Mouse (Mus musculus) E14TG2a.4 (cell line): Measurements from ENCODE around the gene Ppm1h.

ENCODE experiments used
- H3K27me3 ChIP-seq: 2 replicates; pipeline ENCODE4 v1.6.1; 2014; ENCODE audit warnings: low read length, control low read depth; ENCODE audit not compliant: insufficient read depth
- H3K36me3 ChIP-seq: 2 replicates; pipeline ENCODE4 v1.6.1; 2014; ENCODE audit warnings: low read length, control low read depth; ENCODE audit not compliant: insufficient read depth
- H3K4me1 ChIP-seq: replicated peaks from 2 replicates; pipeline ENCODE4 v1.6.1; 2014; ENCODE audit warnings: low read depth, low read length, control low read depth
- H3K4me3 ChIP-seq: replicated peaks from 2 replicates; pipeline ENCODE4 v1.5.1; 2014; ENCODE audit warnings: mild to moderate bottlenecking, low read length
- H3K9me3 ChIP-seq: 2 replicates; pipeline ENCODE4 v1.6.1; 2014; ENCODE audit warnings: low read length, control low read depth
- CTCF ChIP-seq: conservative IDR thresholded peaks from 2 replicates; pipeline ENCODE4 v1.5.1; 2014; ENCODE audit warnings: low read length
- NANOG ChIP-seq: IDR thresholded peaks from 2 replicates; pipeline ENCODE4 v1.6.1; 2014; ENCODE audit warnings: borderline replicate concordance, low read length, mixed read lengths
- POU5F1 ChIP-seq: IDR thresholded peaks from 2 replicates; pipeline ENCODE4 v1.6.1; 2014; ENCODE audit warnings: low read length, borderline replicate concordance

The Ppm1h gene

DNA sequence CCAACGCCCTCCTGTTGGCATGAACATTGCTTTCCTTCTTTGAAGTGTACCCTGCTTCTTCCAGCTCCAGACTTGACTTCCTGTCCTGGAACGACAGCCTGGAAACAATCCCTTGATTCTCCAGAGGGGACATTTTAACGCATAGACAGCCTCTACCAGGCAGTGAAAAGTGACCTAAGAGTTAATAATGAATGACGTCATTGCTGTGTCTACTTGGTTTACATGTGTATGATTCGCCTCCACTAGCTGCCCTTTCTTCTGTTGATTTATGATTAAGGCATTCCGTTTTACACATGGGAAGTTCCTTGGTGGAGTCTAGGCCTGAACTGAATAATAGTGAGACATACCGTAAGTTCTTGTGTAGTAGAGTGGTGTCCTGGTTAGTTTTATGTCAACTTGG lies 287.9 kb downstream of the Ppm1h start:
- TF ChIP-seq CTCF = no peak
- no peak for TF ChIP-seq POU5F1
- no peak for TF ChIP-seq NANOG
- H3K9me3 ChIP-seq = peaks cover 13% of the 10 kb centered on the region; the same call in 1 of the 2 replicates
- peaks cover 25% of the 10 kb centered on the region for H3K27me3 ChIP-seq
- H3K4me3 ChIP-seq = no peak overlapping the region
- peaks cover 29% of the 10 kb centered on the region for H3K4me1 ChIP-seq
- no peaks in the 10 kb centered on the region for H3K36me3 ChIP-seq

- H3K9me3 ChIP-seq = peaks cover 8% of the 10 kb centered on the region; the same call in 1 of the 2 replicates
- no peaks in the 10 kb centered on the region for H3K36me3 ChIP-seq
- H3K4me3 ChIP-seq = no peak overlapping the region
- H3K27me3 ChIP-seq = peaks cover 2% of the 10 kb centered on the region; the same call in 1 of the 2 replicates
- H3K4me1 ChIP-seq = no peaks in the 10 kb centered on the region
- TF ChIP-seq CTCF = no peak
- TF ChIP-seq POU5F1 = no peak
- TF ChIP-seq NANOG = no peak
These were observed 291.6 kb downstream of the Ppm1h start for GRCm38 (mm10) chr10:122970188-122970587.

DNA sequence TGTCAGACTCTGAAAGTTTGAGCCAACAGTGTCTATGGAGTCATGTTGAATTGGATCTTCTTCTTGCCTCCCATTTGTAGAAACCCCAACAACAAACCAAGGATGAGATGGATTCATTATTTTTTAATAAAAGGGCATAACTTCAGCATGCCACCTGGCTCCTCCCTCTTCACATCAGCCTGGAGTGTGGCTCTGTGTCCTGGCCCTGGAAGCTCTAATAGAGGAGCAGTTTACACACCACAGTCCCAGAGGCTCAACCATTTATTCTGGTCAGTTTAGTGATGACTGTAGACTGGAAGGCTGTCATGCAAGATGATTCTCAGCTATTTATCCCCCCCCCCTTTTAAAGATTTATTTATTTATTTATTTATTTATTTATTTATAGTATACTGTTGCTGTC lies 294.7 kb downstream of the Ppm1h start:
- H3K4me3 ChIP-seq = no peak overlapping the region
- no peaks in the 10 kb centered on the region for H3K36me3 ChIP-seq
- TF ChIP-seq CTCF (no peak), POU5F1 (no peak), NANOG (no peak)
- peaks cover 2% of the 10 kb centered on the region; the same call in 1 of the 2 replicates for H3K27me3 ChIP-seq
- no peaks in the 10 kb centered on the region for H3K4me1 ChIP-seq
- no peaks in the 10 kb centered on the region for H3K9me3 ChIP-seq

- TF ChIP-seq CTCF (no peak), POU5F1 (no peak), NANOG (no peak)
- peaks cover 5% of the 10 kb centered on the region; the same call in 1 of the 2 replicates for H3K4me1 ChIP-seq
- no peaks in the 10 kb centered on the region for H3K9me3 ChIP-seq
- no peak overlapping the region for H3K4me3 ChIP-seq
- H3K27me3 ChIP-seq = peaks cover 2% of the 10 kb centered on the region; the same call in 1 of the 2 replicates
- H3K36me3 ChIP-seq = no peaks in the 10 kb centered on the region
These were observed 297.5 kb downstream of the Ppm1h start for GRCm38 (mm10) chr10:122976038-122976437.

- Histone ChIP-seq H3K36me3 (0 out of 2 replicates have a peak, but pooled peaks cover 5% of the 10 kb centered on the region), H3K27me3 (no peaks in the 10 kb centered on the region), H3K4me3 (no peak overlapping the region), H3K9me3 (no peaks in the 10 kb centered on the region), H3K4me1 (peaks cover 25% of the 10 kb centered on the region)
- TF ChIP-seq POU5F1 (no peak), NANOG (no peak), CTCF (no peak)
These were observed 300.8 kb downstream of the Ppm1h start for GRCm38 (mm10) chr10:122979356-122979755.

DNA sequence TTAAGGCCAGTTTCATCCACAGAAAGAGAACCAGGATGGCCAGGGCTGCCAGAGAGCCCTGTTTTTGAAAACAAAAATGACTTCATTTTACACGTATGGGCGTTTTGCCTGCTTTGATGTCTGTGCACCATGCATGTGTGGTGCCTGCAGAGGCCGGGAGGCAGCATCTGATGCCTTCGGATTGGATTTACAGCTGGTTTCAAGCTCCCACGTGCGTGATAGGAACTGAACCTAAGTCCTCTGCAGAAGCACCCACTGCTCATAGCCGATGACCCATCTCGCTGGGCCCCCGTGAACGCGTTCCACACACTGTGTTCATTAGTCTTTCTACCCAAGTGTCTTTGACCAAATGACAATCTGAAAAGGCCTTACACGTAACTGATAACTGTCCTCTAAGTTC lies 301.6 kb downstream of the Ppm1h start:
- peaks cover 30% of the 10 kb centered on the region for H3K4me1 ChIP-seq
- TF ChIP-seq CTCF = no peak
- TF ChIP-seq NANOG = no peak
- TF ChIP-seq POU5F1 = no peak
- 0 out of 2 replicates have a peak, but pooled peaks cover 5% of the 10 kb centered on the region for H3K36me3 ChIP-seq
- no peak overlapping the region for H3K4me3 ChIP-seq
- no peaks in the 10 kb centered on the region for H3K27me3 ChIP-seq
- no peaks in the 10 kb centered on the region for H3K9me3 ChIP-seq

DNA sequence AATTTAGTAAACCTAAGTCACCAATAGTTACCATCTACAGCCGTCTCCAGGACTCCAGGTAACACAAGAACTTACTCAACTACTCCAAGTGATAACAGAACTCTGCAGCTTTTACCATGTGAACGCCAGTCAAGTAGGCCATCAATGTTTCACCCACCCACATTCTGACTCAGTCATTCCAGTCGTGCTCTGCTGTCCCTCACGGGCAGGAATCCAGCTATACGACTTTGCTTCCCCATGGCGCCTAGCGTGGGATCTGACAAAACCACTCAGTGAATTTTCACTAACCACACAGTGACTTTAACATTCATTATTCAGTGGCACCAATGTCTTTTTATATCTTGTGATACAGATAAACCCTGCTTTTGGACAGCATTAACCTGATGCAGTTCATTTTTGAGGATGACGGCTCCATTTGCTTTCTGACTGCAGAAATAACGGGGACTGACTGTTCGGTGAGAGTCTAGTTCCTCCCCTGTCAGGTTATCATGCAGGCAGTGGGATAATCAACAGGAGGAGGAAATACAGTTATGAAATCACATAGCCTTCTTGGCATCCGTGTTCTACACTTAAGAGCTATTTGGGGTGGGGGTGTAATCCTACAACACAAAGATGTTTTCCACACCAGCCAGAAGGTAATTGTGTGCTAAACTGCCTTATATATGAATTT lies 304.5 kb downstream of the Ppm1h start:
- TF ChIP-seq CTCF (no peak), NANOG (no peak)
- Histone ChIP-seq H3K27me3 (no peaks in the 10 kb centered on the region), H3K9me3 (no peaks in the 10 kb centered on the region), H3K4me1 (peaks cover 44% of the 10 kb centered on the region), H3K4me3 (no peak overlapping the region), H3K36me3 (0 out of 2 replicates have a peak, but pooled peaks cover 5% of the 10 kb centered on the region)

- TF ChIP-seq NANOG = no peak
- Histone ChIP-seq H3K36me3 (0 out of 2 replicates have a peak, but pooled peaks cover 5% of the 10 kb centered on the region), H3K4me3 (peak overlapping the region; percentile 93), H3K9me3 (no peaks in the 10 kb centered on the region), H3K27me3 (no peaks in the 10 kb centered on the region), H3K4me1 (peaks cover 49% of the 10 kb centered on the region)
These were observed 305.3 kb downstream of the Ppm1h start for GRCm38 (mm10) chr10:122983579-122984530.
